Mouse (Mus musculus): ENCODE data around the gene Nolc1. TPM values are rescaled to one million over a fixed set of nuclear protein-coding genes. Genes with fewer than 3 reads are reported as not detected.

The Nolc1 gene
- polyA plus RNA-seq, 1 experiment from 2014 or later = 66.3 TPM

DNA sequence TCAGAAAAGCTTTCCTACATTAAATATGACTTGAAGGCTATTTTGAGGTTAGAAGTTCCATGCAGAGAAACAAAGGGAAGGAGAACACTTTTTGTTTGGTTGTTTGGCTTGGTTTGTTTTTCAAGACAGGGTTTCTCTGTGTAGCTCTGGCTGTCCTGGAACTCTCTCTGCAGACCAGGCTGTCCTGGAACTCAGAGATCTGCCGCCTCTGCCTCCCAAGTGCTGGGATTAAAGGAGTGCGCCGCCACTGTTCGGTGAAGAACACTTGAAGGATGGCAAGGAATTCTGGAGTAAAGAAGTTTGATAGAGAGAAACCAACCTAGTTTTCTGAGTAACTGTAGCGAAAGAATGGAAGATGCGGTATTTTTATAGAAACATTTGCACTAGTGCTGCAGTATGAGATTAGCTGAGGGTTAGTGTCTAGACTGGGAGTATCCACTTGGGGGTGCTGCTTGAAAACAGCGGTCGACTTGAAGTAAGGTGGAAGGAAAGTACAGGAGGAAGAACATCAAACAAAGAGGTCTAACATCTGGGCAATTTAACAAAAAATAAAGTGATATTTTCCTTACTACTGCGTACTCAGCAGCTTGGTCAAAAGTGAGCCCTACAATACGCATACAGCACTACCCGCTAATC lies 19.8 kb upstream of the Nolc1 start:
- CTCF ChIA-PET = interaction anchor here (2.1 kb wide), 1 partner anchor 10 kb away, joined by 5 read pairs; no protein-coding TSS in a partner anchor
- H3K27me3 ChIP-seq = no peaks in the 10 kb centered on the region
- ATAC-seq (peak; percentile 68), DNase-seq (ENCODE audit: low read depth, low spot score) (no peak)
- POLR2A ChIA-PET = interaction anchor here (0.6 to 1.2 kb wide), 3 partner anchors 10 to 28 kb away, joined by 3 to 7 read pairs (median 3); no protein-coding TSS in a partner anchor
- TF ChIP-seq CTCF (IDR thresholded peaks at IDR 0.05) = no peak
- in situ Hi-C loops (cut with MboI; ENCODE audit: low pct_unique_long_range_greater_than_20kb) = no loop called here

GRCm38 (mm10) chr19:46056388-46056946 lies 19.2 kb upstream of the Nolc1 start:
- peak; percentile 91 for ATAC-seq
- POLR2A ChIA-PET = interaction anchor here (0.6 to 1.2 kb wide), 4 partner anchors 11 to 27 kb away, joined by 3 to 7 read pairs (median 5); partner anchors contain the start of gene Ldb1
- no peak for TF ChIP-seq CTCF (IDR thresholded peaks at IDR 0.05)
- no peaks in the 10 kb centered on the region for H3K27me3 ChIP-seq
- in situ Hi-C loops (cut with MboI; ENCODE audit: low pct_unique_long_range_greater_than_20kb) = no loop called here
- peak; percentile 80 for DNase-seq (ENCODE audit: low read depth, low spot score)
- CTCF ChIA-PET = interaction anchor here (2.1 kb wide), 1 partner anchor 10 kb away, joined by 5 read pairs; no protein-coding TSS in a partner anchor

DNA sequence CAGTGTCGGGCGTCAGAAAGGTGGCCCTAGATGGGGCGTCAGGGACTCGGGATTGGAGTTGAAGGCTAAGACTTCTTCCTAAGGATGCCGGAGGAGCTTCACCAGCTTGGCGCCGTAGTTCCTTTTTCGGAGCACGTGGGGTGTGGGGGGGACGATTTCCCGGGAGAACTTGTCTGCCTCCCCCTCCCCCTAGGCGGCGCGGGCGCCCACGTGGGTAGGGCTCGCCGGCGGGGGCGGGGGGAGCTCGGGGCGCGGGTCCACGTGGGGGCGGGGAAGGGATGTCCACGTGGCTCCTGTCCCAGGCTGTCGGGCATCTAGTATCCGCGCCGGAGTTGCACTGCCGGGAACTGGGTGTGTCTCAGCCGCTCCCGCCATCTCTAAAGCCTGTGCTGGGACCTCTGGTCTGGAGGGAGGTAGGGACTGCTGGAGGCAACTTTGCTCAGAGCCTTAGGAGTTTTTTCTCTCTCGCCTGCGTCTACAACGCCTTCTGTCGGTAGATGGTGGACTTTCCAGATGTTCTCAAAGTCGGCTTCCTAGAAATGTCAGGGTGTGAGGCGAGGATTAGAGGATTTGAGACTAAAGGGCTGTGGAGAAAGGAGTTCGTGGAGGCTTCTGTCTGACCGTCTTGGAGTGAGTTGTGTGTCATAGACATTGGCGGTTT lies 18.6 kb upstream of the Nolc1 start:
- in situ Hi-C loops (cut with MboI; ENCODE audit: low pct_unique_long_range_greater_than_20kb) = no loop called here

GRCm38 (mm10) chr19:46058466-46058865 lies 17.2 kb upstream of the Nolc1 start:
- CTCF ChIA-PET = interaction anchor here (0.7 to 1.0 kb wide), 2 partner anchors 8 to 15 kb away, joined by 3 to 4 read pairs; no protein-coding TSS in a partner anchor
- POLR2A ChIA-PET = no interaction called here
- H3K27me3 ChIP-seq = no peaks in the 10 kb centered on the region
- no peak for TF ChIP-seq CTCF (IDR thresholded peaks at IDR 0.05)
- in situ Hi-C loops (cut with MboI; ENCODE audit: low pct_unique_long_range_greater_than_20kb) = no loop called here
- no peak for ATAC-seq
- DNase-seq (ENCODE audit: low read depth, low spot score) = no peak

More for the DNA sequence above, 18.6 kb upstream of the Nolc1 start:
- ATAC-seq = peak; percentile 51
- CTCF ChIA-PET = interaction anchor here (0.7 to 1.0 kb wide), 2 partner anchors 9 to 20 kb away, joined by 3 to 4 read pairs; no protein-coding TSS in a partner anchor
- no peaks in the 10 kb centered on the region for H3K27me3 ChIP-seq
- POLR2A ChIA-PET = interaction anchor here (0.7 to 0.9 kb wide), 2 partner anchors 11 to 18 kb away, joined by 3 to 7 read pairs; partner anchors contain the start of gene Ldb1
- no peak for TF ChIP-seq CTCF (IDR thresholded peaks at IDR 0.05)
- DNase-seq (ENCODE audit: low read depth, low spot score) = no peak

- TF ChIP-seq CTCF (IDR thresholded peaks at IDR 0.05) = no peak
- in situ Hi-C loops (cut with MboI; ENCODE audit: low pct_unique_long_range_greater_than_20kb) = no loop called here
- CTCF ChIA-PET = interaction anchor here (1.4 kb wide), 1 partner anchor 25 kb away, joined by 3 read pairs; no protein-coding TSS in a partner anchor
- ATAC-seq (no peak), DNase-seq (ENCODE audit: low read depth, low spot score) (no peak)
- POLR2A ChIA-PET = interaction anchor here (1.6 kb wide), 1 partner anchor 15 kb away, joined by 4 read pairs; the partner anchor contains the start of gene Nolc1
- no peaks in the 10 kb centered on the region for H3K27me3 ChIP-seq
Observed at GRCm38 (mm10) chr19:46060845-46061244, 14.8 kb upstream of the Nolc1 start.

DNA sequence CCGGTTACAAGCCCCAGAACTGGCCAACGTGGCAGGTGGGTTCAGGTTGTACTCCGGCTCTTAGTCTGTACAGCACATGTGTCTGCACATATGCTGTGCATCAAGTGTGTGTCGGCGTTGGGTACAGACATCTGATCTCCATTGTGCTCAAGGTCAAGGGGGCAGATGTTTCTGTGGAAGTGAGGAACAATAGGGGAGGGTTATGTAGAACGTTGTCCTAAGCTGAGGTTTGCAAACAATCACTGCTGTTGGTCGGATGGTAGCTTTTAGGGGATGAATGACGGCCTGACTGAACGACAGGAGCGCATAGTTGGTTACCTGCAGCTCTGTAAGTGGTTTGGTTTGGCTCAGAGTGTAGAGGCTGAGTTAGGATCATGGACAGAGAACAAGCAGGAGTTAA lies 7.6 kb upstream of the Nolc1 start:
- POLR2A ChIA-PET = no interaction called here
- in situ Hi-C loops (cut with MboI; ENCODE audit: low pct_unique_long_range_greater_than_20kb) = no loop called here
- DNase-seq (ENCODE audit: low read depth, low spot score) (no peak), ATAC-seq (no peak)
- H3K27me3 ChIP-seq = no peaks in the 10 kb centered on the region
- no peak for TF ChIP-seq CTCF (IDR thresholded peaks at IDR 0.05)
- CTCF ChIA-PET = no interaction called here

- no peaks in the 10 kb centered on the region for H3K27me3 ChIP-seq
- no peak for DNase-seq (ENCODE audit: low read depth, low spot score)
- ChIA-PET POLR2A (no interaction called here), CTCF (interaction anchor here (0.9 kb wide), 1 partner anchor 15 kb away, joined by 3 read pairs; no protein-coding TSS in a partner anchor)
- in situ Hi-C loops (cut with MboI; ENCODE audit: low pct_unique_long_range_greater_than_20kb) = no loop called here
- ATAC-seq = no peak
- no peak for TF ChIP-seq CTCF (IDR thresholded peaks at IDR 0.05)
Observed at GRCm38 (mm10) chr19:46073285-46073684, 2.4 kb upstream of the Nolc1 start.

GRCm38 (mm10) chr19:46074266-46074665 lies 1.4 kb upstream of the Nolc1 start:
- POLR2A ChIA-PET = interaction anchor here (0.8 kb wide), 1 partner anchor 11 kb away, joined by 4 read pairs; no protein-coding TSS in a partner anchor

GRCm38 (mm10) chr19:46078535-46078934 lies 2.9 kb downstream of the Nolc1 start:
- TF ChIP-seq CTCF (IDR thresholded peaks at IDR 0.05) = no peak
- ChIA-PET POLR2A (no interaction called here), CTCF (no interaction called here)
- in situ Hi-C loops (cut with MboI; ENCODE audit: low pct_unique_long_range_greater_than_20kb) = no loop called here
- no peaks in the 10 kb centered on the region for H3K27me3 ChIP-seq
- ATAC-seq (no peak), DNase-seq (ENCODE audit: low read depth, low spot score) (no peak)

More at GRCm38 (mm10) chr19:46074266-46074665, 1.4 kb upstream of the Nolc1 start:
- CTCF ChIA-PET = interaction anchor here (0.9 kb wide), 1 partner anchor 16 kb away, joined by 3 read pairs; no protein-coding TSS in a partner anchor
- ATAC-seq (no peak), DNase-seq (ENCODE audit: low read depth, low spot score) (no peak)
- no peak for TF ChIP-seq CTCF (IDR thresholded peaks at IDR 0.05)
- no peaks in the 10 kb centered on the region for H3K27me3 ChIP-seq
- in situ Hi-C loops (cut with MboI; ENCODE audit: low pct_unique_long_range_greater_than_20kb) = no loop called here

- H3K27me3 ChIP-seq = no peaks in the 10 kb centered on the region
- ATAC-seq (no peak), DNase-seq (ENCODE audit: low read depth, low spot score) (no peak)
- ChIA-PET POLR2A (interaction anchor here (1.2 kb wide), 1 partner anchor 244 kb away, joined by 3 read pairs; the partner anchor contains the start of gene Fbxl15), CTCF (interaction anchor here (0.9 to 2.3 kb wide), 5 partner anchors 12 to 140 kb away, joined by 3 to 7 read pairs (median 4); partner anchors contain the start of gene Ldb1)
- no peak for TF ChIP-seq CTCF (IDR thresholded peaks at IDR 0.05)
- in situ Hi-C loops (cut with MboI; ENCODE audit: low pct_unique_long_range_greater_than_20kb) = no loop called here
Observed at GRCm38 (mm10) chr19:46085185-46085584, 9.5 kb downstream of the Nolc1 start.
